Mouse (Mus musculus) ES-E14 (cell line): ENCODE measurements around the gene 1700013G24Rik. TPM values are rescaled to one million over a fixed set of nuclear protein-coding genes. Genes with fewer than 3 reads are reported as not detected.

Experiments
- DNase-seq: peaks from one replicate; pipeline ENCODE4 v3.0.0-alpha.2; 2013; ENCODE audit warnings: low read depth, low spot score
- H3K27ac ChIP-seq: 2 replicates; pipeline ENCODE4 v1.5.1; 2012; ENCODE audit warnings: low read depth, mild to moderate bottlenecking, low read length, moderate library complexity, mixed read lengths; ENCODE audit not compliant: poor library complexity, insufficient read depth, severe bottlenecking
- H3K36me3 ChIP-seq: 2 replicates; pipeline ENCODE4 v1.6.1; 2012; ENCODE audit warnings: mild to moderate bottlenecking, low read length, moderate library complexity, mixed read lengths; ENCODE audit not compliant: control insufficient read depth, poor library complexity, insufficient read depth, severe bottlenecking
- H3K4me1 ChIP-seq, 2 experiments: fragments of 150-350 bp in 1 of 2; sonication (generic) in 1 of 2; 2 replicates each; pipeline ENCODE4 v1.6.1; 2012; ENCODE audit warnings: low read length in 2 of 2, mild to moderate bottlenecking in 1 of 2, mixed read lengths in 1 of 2; ENCODE audit not compliant: control insufficient read depth in 2 of 2, insufficient read depth in 2 of 2, poor library complexity in 1 of 2
- H3K4me3 ChIP-seq, 2 experiments: fragments of 150-350 bp in 1 of 2; sonication (generic) in 1 of 2; 2 replicates each; pipeline ENCODE4 v1.5.1; 2012; ENCODE audit warnings: low read length in 2 of 2, low read depth in 1 of 2, mild to moderate bottlenecking in 1 of 2, mixed read lengths in 1 of 2; ENCODE audit not compliant: insufficient read depth in 1 of 2, poor library complexity in 1 of 2, severe bottlenecking in 1 of 2
- H3K9ac ChIP-seq: 2 replicates; pipeline ENCODE4 v1.6.1; 2012; ENCODE audit warnings: low read depth, mild to moderate bottlenecking, low read length, mixed read lengths; ENCODE audit not compliant: poor library complexity, insufficient read depth, severe bottlenecking
- H3K9me3 ChIP-seq: fragments of 150-350 bp; sonication (generic); 2 replicates; pipeline ENCODE4 v1.6.1; 2012; ENCODE audit warnings: low read depth, mild to moderate bottlenecking, low read length; ENCODE audit not compliant: control insufficient read depth, insufficient read depth
- CHD2 ChIP-seq: IDR thresholded peaks from 2 replicates; pipeline ENCODE4 v1.6.1; 2014; ENCODE audit warnings: mild to moderate bottlenecking, low read depth, low read length, inconsistent platforms
- HCFC1 ChIP-seq: IDR thresholded peaks from 2 replicates; pipeline ENCODE4 v1.6.1; 2012; ENCODE audit warnings: low read length, inconsistent platforms, borderline replicate concordance; ENCODE audit not compliant: insufficient read depth
- MAFK ChIP-seq: IDR thresholded peaks from 2 replicates; pipeline ENCODE4 v1.6.1; 2014; ENCODE audit warnings: mild to moderate bottlenecking, low read depth, low read length, inconsistent platforms; ENCODE audit not compliant: insufficient read depth
- ZC3H11A ChIP-seq: IDR thresholded peaks from 2 replicates; pipeline ENCODE4 v1.6.1; 2012; ENCODE audit warnings: low read depth, mild to moderate bottlenecking, inconsistent platforms, low read length, borderline replicate concordance
- ZNF384 ChIP-seq: IDR thresholded peaks from 2 replicates; pipeline ENCODE4 v1.6.1; 2012; ENCODE audit warnings: low read depth, low read length, inconsistent platforms
- in situ Hi-C, 2 experiments: fragments of 600-800 bp; cut with MboI; formaldehyde crosslinking; loops; one replicate each; pipeline ENCODE4 v1.15.1; 2025; ENCODE audit warnings: low sequenced_read_pairs in 2 of 2, inconsistent platforms in 1 of 2; ENCODE audit not compliant: unreplicated experiment in 2 of 2
- total RNA-seq: library from RNA; depleted of rRNA; stranded (reverse); fragments of 300-350 nt; gene quantifications from 2 replicates; pipeline ENCODE4 v1.2.3, GENCODE M21; 2012

1700013G24Rik gene
- total RNA-seq, 1 experiment, result not detected

- Histone ChIP-seq H3K4me3 (peak overlapping the region; percentile 11 to 25; a peak in 2 of 4 replicates), H3K9me3 (no peaks in the 10 kb centered on the region), H3K9ac (no peak overlapping the region), H3K27ac (peak overlapping the region; percentile 84; the same call in 1 of the 2 replicates), H3K36me3 (peaks cover 2% of the 10 kb centered on the region; the same call in 1 of the 2 replicates), H3K4me1 (peaks cover 29 to 71% of the 10 kb centered on the region in 2 experiments)
- in situ Hi-C loops, result no loop called here
- DNase-seq, result peak; percentile 83
- TF ChIP-seq MAFK (no peak), ZC3H11A (no peak), HCFC1 (no peak), ZNF384 (no peak), CHD2 (no peak)
Measured at GRCm38 (mm10) chr4:137479757-137480156, 26.7 kb downstream of the 1700013G24Rik start.

- no peak for DNase-seq
- Histone ChIP-seq H3K27ac (peak overlapping the region; percentile 84), H3K9ac (peak overlapping the region; percentile 40), H3K9me3 (no peaks in the 10 kb centered on the region), H3K36me3 (peaks cover 3% of the 10 kb centered on the region; the same call in 1 of the 2 replicates), H3K4me3 (peak overlapping the region; percentile 23 to 25; a peak in 3 of 4 replicates), H3K4me1 (peaks cover 31 to 71% of the 10 kb centered on the region in 2 experiments)
- in situ Hi-C loops, result no loop called here
- TF ChIP-seq ZC3H11A, result no peak
- TF ChIP-seq ZNF384, result no peak
- TF ChIP-seq CHD2, result no peak
- TF ChIP-seq MAFK, result no peak
- no peak for TF ChIP-seq HCFC1
Measured at GRCm38 (mm10) chr4:137480191-137480992, 27.3 kb downstream of the 1700013G24Rik start.

- in situ Hi-C loops, result no loop called here
- H3K9ac ChIP-seq, result peak overlapping the region; percentile 40; the same call in 1 of the 2 replicates
- no peak for DNase-seq
- H3K36me3 ChIP-seq, result peaks cover 3% of the 10 kb centered on the region; the same call in 1 of the 2 replicates
- TF ChIP-seq HCFC1 (no peak), MAFK (no peak), ZC3H11A (no peak), ZNF384 (no peak), CHD2 (no peak)
- H3K9me3 ChIP-seq, result no peaks in the 10 kb centered on the region
- peaks cover 31 to 68% of the 10 kb centered on the region in 2 experiments for H3K4me1 ChIP-seq
- H3K27ac ChIP-seq, result peak overlapping the region; percentile 84; the same call in 1 of the 2 replicates
- peak overlapping the region; percentile 16 to 25; a peak in 1 of 4 replicates for H3K4me3 ChIP-seq
Measured at GRCm38 (mm10) chr4:137480993-137481340, 27.9 kb downstream of the 1700013G24Rik start.

- H3K9ac ChIP-seq, result 0 out of 2 replicates have a peak overlapping the region, but pooled peaks have one; percentile 7
- no peaks in the 10 kb centered on the region for H3K9me3 ChIP-seq
- in situ Hi-C loops, result no loop called here
- H3K27ac ChIP-seq, result peak overlapping the region; percentile 84; the same call in 1 of the 2 replicates
- peaks cover 31 to 68% of the 10 kb centered on the region in 2 experiments for H3K4me1 ChIP-seq
- no peak for TF ChIP-seq HCFC1
- no peak for TF ChIP-seq CHD2
- no peak for TF ChIP-seq ZC3H11A
- no peak for TF ChIP-seq MAFK
- TF ChIP-seq ZNF384, result no peak
- peaks cover 3% of the 10 kb centered on the region; the same call in 1 of the 2 replicates for H3K36me3 ChIP-seq
- DNase-seq, result no peak
- no peak overlapping the region; a peak in 1 of 4 replicates for H3K4me3 ChIP-seq
Measured at GRCm38 (mm10) chr4:137481381-137482030, 28.4 kb downstream of the 1700013G24Rik start.
